Mouse (Mus musculus) cerebellum, adult 11-12 months (tissue): ENCODE data around the gene Mn1.

Source experiments
- DNase-seq: peaks from one replicate; pipeline ENCODE4 v3.0.0; 2022

Mn1 gene

GRCm38 (mm10) chr5:111416591-111417374 lies at the start of gene Mn1:
Mn1 (plus strand) TSS chr5:111417362.
- peak; percentile 24 for DNase-seq

- DNase-seq, result no peak
Observed at GRCm38 (mm10) chr5:111367937-111368517, 49.1 kb upstream of the Mn1 start.

GRCm38 (mm10) chr5:111368576-111368975 lies 48.6 kb upstream of the Mn1 start:
- DNase-seq, result no peak

GRCm38 (mm10) chr5:111375616-111376015 lies 41.5 kb upstream of the Mn1 start:
- DNase-seq, result no peak

- no peak for DNase-seq
Observed at GRCm38 (mm10) chr5:111376276-111377020, 40.7 kb upstream of the Mn1 start.

GRCm38 (mm10) chr5:111378126-111378993 lies 38.8 kb upstream of the Mn1 start:
- DNase-seq, result no peak

- DNase-seq, result no peak
Observed at GRCm38 (mm10) chr5:111383335-111383734, 33.8 kb upstream of the Mn1 start.

GRCm38 (mm10) chr5:111390911-111391310 lies 26.3 kb upstream of the Mn1 start:
- no peak for DNase-seq

- no peak for DNase-seq
Observed at GRCm38 (mm10) chr5:111391485-111391884, 25.7 kb upstream of the Mn1 start.

GRCm38 (mm10) chr5:111393346-111394197 lies 23.6 kb upstream of the Mn1 start:
- DNase-seq, result peak; percentile 49

GRCm38 (mm10) chr5:111394198-111395053 lies 22.7 kb upstream of the Mn1 start:
- no peak for DNase-seq

GRCm38 (mm10) chr5:111395771-111396170 lies 21.4 kb upstream of the Mn1 start:
- no peak for DNase-seq

GRCm38 (mm10) chr5:111396199-111396598 lies 21.0 kb upstream of the Mn1 start:
- DNase-seq, result no peak

- DNase-seq, result no peak
Observed at GRCm38 (mm10) chr5:111398471-111398870, 18.7 kb upstream of the Mn1 start.

GRCm38 (mm10) chr5:111399271-111399670 lies 17.9 kb upstream of the Mn1 start:
- no peak for DNase-seq

- no peak for DNase-seq
Observed at GRCm38 (mm10) chr5:111401879-111402650, 15.1 kb upstream of the Mn1 start.

- DNase-seq, result no peak
Observed at GRCm38 (mm10) chr5:111402651-111402996, 14.5 kb upstream of the Mn1 start.

- no peak for DNase-seq
Observed at GRCm38 (mm10) chr5:111404721-111405120, 12.4 kb upstream of the Mn1 start.

GRCm38 (mm10) chr5:111408470-111409105 lies 8.6 kb upstream of the Mn1 start:
- DNase-seq, result no peak
